Mouse (Mus musculus) small intestine, adult 2 months (tissue): ENCODE measurements around the gene Mapkapk5.
A peak's percentile ranks its signal among the peaks of the same experiment; 100 is the strongest.

Experiments
- CTCF ChIP-seq: fragments of 200-500 bp; IDR thresholded peaks from 2 replicates; pipeline ENCODE4 v1.5.1; 2012; ENCODE audit warnings: low read depth, mild to moderate bottlenecking, control low read depth, inconsistent platforms, low read length, moderate library complexity, mixed read lengths; ENCODE audit not compliant: insufficient replicate concordance, insufficient read length; ENCODE audit errors: extremely low read depth
- POLR2A ChIP-seq: fragments of 200-500 bp; IDR thresholded peaks from 2 replicates; pipeline ENCODE4 v1.6.1; 2012; ENCODE audit warnings: low read depth, mild to moderate bottlenecking, control low read depth, inconsistent platforms, low read length, moderate library complexity

DNA sequence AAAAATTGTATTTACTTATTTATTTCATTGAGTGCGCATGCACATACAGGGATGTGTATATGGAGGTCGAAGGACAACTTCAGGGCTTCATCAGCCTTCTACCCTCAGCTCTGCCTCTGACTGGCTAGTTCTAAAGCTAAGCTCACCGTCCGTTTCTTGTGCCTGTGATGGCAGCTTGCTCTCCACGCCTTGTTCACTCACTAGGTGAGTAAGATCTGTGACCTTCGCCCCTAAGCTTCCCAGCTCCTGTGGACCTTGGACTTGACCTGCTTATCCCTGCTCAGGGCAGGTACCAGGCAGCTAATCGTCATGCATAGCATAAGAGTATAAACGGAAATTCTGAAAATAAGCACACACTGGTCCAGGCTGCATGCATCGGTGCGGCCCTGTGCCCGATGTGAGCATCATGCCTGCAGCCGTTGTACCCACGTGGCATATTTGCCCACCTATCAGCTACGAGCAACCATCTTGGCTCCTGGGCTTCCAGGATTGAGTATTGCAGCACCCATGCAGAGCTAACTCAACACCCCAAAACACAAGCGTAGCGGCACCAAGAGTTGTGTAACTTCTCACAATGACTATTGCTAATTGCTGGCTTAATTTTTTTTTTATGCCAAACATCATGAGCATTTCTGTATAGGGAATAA lies 20.5 kb upstream of the Mapkapk5 start:
- TF ChIP-seq CTCF (0 out of 2 replicates have a peak, but pooled peaks have one; percentile 1), POLR2A (no peak)
